Mouse (Mus musculus): Measurements from ENCODE around the gene C530025M09Rik. TPM values are rescaled to one million over a fixed set of nuclear protein-coding genes. Genes with fewer than 3 reads are reported as not detected.

The C530025M09Rik gene
- total and polyA plus RNA-seq, 2 experiments from 2014 or later: 1.8 TPM; not detected in 1

GRCm38 (mm10) chr2:149818395-149818794, 12.6 kb downstream of the C530025M09Rik start:
- H3K4me3 ChIP-seq (ENCODE audit: low read depth, low read length): no peak overlapping the region
- no peak overlapping the region for H3K9ac ChIP-seq (replicated peaks; ENCODE audit: low read length, poor library complexity, severe bottlenecking)
- no peaks in the 10 kb centered on the region for H3K4me1 ChIP-seq (ENCODE audit: insufficient read depth, low read length)
- H3K4me2 ChIP-seq (ENCODE audit: low read depth, low read length, poor library complexity, severe bottlenecking): no peak overlapping the region
- no peak overlapping the region for H3K27ac ChIP-seq (ENCODE audit: low read depth, low read length)
- H3K27me3 ChIP-seq (ENCODE audit: insufficient read depth, low read length): no peaks in the 10 kb centered on the region
- H3K36me3 ChIP-seq (ENCODE audit: insufficient read depth, low read length): no peaks in the 10 kb centered on the region
- no peak for TF ChIP-seq CTCF (IDR thresholded peaks at IDR 0.05)
- H3K9me3 ChIP-seq (ENCODE audit: low read length): no peaks in the 10 kb centered on the region
- DNase-seq (ENCODE audit: low spot score) (no peak), ATAC-seq (ENCODE audit: low FRiP score) (no peak)
- WGBS: 72% methylated on average over 3 of the region's 3 CpGs

- DNase-seq (ENCODE audit: low spot score): no peak
- TF ChIP-seq CTCF (IDR thresholded peaks at IDR 0.05): no peak
- no peaks in the 10 kb centered on the region for H3K9me3 ChIP-seq (ENCODE audit: low read length)
- no peak for ATAC-seq (ENCODE audit: low FRiP score)
- H3K36me3 ChIP-seq (ENCODE audit: insufficient read depth, low read length): no peaks in the 10 kb centered on the region
- H3K4me3 ChIP-seq (ENCODE audit: low read depth, low read length): no peak overlapping the region
- H3K27ac ChIP-seq (ENCODE audit: low read depth, low read length): no peak overlapping the region
- 78% methylated on average over 2 of the region's 2 CpGs for WGBS
- no peaks in the 10 kb centered on the region for H3K27me3 ChIP-seq (ENCODE audit: insufficient read depth, low read length)
- no peak overlapping the region for H3K9ac ChIP-seq (replicated peaks; ENCODE audit: low read length, poor library complexity, severe bottlenecking)
- no peak overlapping the region for H3K4me2 ChIP-seq (ENCODE audit: low read depth, low read length, poor library complexity, severe bottlenecking)
- H3K4me1 ChIP-seq (ENCODE audit: insufficient read depth, low read length): no peaks in the 10 kb centered on the region
These were observed 18.1 kb downstream of the C530025M09Rik start for GRCm38 (mm10) chr2:149812899-149813298.

GRCm38 (mm10) chr2:149805256-149805655, 25.8 kb downstream of the C530025M09Rik start:
- Histone ChIP-seq H3K36me3 (ENCODE audit: insufficient read depth, low read length) (no peaks in the 10 kb centered on the region), H3K9me3 (ENCODE audit: low read length) (no peaks in the 10 kb centered on the region), H3K27ac (ENCODE audit: low read depth, low read length) (no peak overlapping the region), H3K4me1 (ENCODE audit: insufficient read depth, low read length) (no peaks in the 10 kb centered on the region), H3K9ac (replicated peaks; ENCODE audit: low read length, poor library complexity, severe bottlenecking) (no peak overlapping the region), H3K4me3 (ENCODE audit: low read depth, low read length) (no peak overlapping the region), H3K4me2 (ENCODE audit: low read depth, low read length, poor library complexity, severe bottlenecking) (no peak overlapping the region), H3K27me3 (ENCODE audit: insufficient read depth, low read length) (no peaks in the 10 kb centered on the region)
- ATAC-seq (ENCODE audit: low FRiP score) (no peak), DNase-seq (ENCODE audit: low spot score) (no peak)
- TF ChIP-seq CTCF (IDR thresholded peaks at IDR 0.05): no peak
- WGBS: 91% methylated on average over 2 of the region's 2 CpGs

DNA sequence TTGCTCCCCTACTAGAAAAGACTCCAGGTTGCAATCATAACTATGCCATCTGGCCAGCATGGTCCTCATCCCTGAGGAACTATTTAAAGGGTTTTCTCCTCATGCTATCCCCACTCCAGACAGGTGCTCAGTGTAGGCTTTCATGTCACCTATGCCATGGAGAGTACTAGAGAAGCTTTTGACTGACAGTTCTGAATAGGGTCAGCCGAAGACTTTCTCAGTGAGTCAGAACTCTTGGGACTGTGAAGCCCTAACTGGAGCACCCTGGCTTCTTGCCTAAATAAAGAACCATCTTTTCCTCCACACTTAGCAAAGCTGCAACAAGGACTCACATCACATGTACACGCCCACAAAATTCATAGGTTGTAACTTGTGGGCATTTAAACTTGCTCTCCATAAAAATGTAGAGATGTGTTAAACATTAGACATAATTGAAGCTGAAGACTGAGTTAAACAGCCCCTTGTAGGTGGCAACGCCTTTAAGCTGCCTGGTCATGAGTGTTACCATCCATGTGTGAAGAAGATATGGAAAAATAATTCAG, 26.3 kb downstream of the C530025M09Rik start:
- no peak for TF ChIP-seq CTCF (IDR thresholded peaks at IDR 0.05)
- H3K9ac ChIP-seq (replicated peaks; ENCODE audit: low read length, poor library complexity, severe bottlenecking): no peak overlapping the region
- H3K27me3 ChIP-seq (ENCODE audit: insufficient read depth, low read length): no peaks in the 10 kb centered on the region
- no peak overlapping the region for H3K27ac ChIP-seq (ENCODE audit: low read depth, low read length)
- 82% methylated on average over 3 of the region's 3 CpGs for WGBS
- DNase-seq (ENCODE audit: low spot score) (no peak), ATAC-seq (ENCODE audit: low FRiP score) (no peak)
- no peaks in the 10 kb centered on the region for H3K36me3 ChIP-seq (ENCODE audit: insufficient read depth, low read length)
- no peak overlapping the region for H3K4me3 ChIP-seq (ENCODE audit: low read depth, low read length)
- H3K4me1 ChIP-seq (ENCODE audit: insufficient read depth, low read length): no peaks in the 10 kb centered on the region
- H3K4me2 ChIP-seq (ENCODE audit: low read depth, low read length, poor library complexity, severe bottlenecking): no peak overlapping the region
- H3K9me3 ChIP-seq (ENCODE audit: low read length): no peaks in the 10 kb centered on the region

DNA sequence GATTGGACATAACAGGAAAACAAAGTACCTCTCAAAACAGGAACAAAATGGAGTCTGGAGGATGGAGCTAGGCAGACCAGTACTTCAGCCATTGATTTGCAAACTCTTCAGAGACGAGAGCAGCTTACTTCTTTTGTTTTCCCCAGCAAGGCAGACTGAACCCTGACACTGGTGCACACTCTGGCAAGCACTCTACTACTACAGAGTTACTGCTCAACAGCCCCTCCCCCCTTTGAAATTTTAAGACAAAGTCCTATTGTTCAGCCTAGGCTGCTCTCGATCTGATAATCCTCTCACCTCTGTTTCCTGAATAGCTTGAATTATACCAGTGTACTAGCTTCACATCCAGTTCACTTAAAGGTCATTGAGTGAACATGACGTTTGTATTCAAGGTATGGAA, 32.4 kb downstream of the C530025M09Rik start:
- no peaks in the 10 kb centered on the region for H3K27me3 ChIP-seq (ENCODE audit: insufficient read depth, low read length)
- no peak overlapping the region for H3K4me3 ChIP-seq (ENCODE audit: low read depth, low read length)
- no peaks in the 10 kb centered on the region for H3K4me1 ChIP-seq (ENCODE audit: insufficient read depth, low read length)
- ATAC-seq (ENCODE audit: low FRiP score): no peak
- no peak for DNase-seq (ENCODE audit: low spot score)
- no peaks in the 10 kb centered on the region for H3K9me3 ChIP-seq (ENCODE audit: low read length)
- no peaks in the 10 kb centered on the region for H3K36me3 ChIP-seq (ENCODE audit: insufficient read depth, low read length)
- WGBS: 13% methylated on average over 3 of the region's 3 CpGs
- no peak for TF ChIP-seq CTCF (IDR thresholded peaks at IDR 0.05)
- no peak overlapping the region for H3K4me2 ChIP-seq (ENCODE audit: low read depth, low read length, poor library complexity, severe bottlenecking)
- no peak overlapping the region for H3K9ac ChIP-seq (replicated peaks; ENCODE audit: low read length, poor library complexity, severe bottlenecking)
- H3K27ac ChIP-seq (ENCODE audit: low read depth, low read length): no peak overlapping the region

Other genes with a start within 250 kb of the C530025M09Rik start
- 30.1 and 35.7 TPM in 2 replicates for gene Syndig1, start 2.0 kb downstream of the C530025M09Rik start, total RNA-seq (2014; rRNA removed)
- 28.6 and 32.1 TPM in 2 replicates for gene Syndig1, start 2.0 kb downstream of the C530025M09Rik start, polyA plus RNA-seq (2015; fragmentation: Nextera tagmentation; extraction: Ambion mirVana)